In genomic region chr11:81832381-81832780, GRCm38 (mm10) we compare ENCODE assay signal across 14 mouse cellular contexts. TPM values are rescaled to one million over a fixed set of nuclear protein-coding genes. Genes with fewer than 3 reads are reported as not detected.
"Had no signal": no experiment of that assay in that cellular context is flagged by ENCODE, and none has a peak within 500 bp of the region (broad histone marks: within the 10 kb centered on the region; RNA-seq: fewer than 3 reads in every experiment).

No protein-coding gene starts in this region.

- DNase-seq: liver, postnatal 0 days; lung, adult 2 months; lung, postnatal 14 days; lung, postnatal 36 days; right cerebral cortex, postnatal 25 days; right cerebral cortex, postnatal 4 days; spleen, adult 18-20 months; thymus, adult 18-20 months; thymus, postnatal 14 days; thymus, postnatal 4 days had no signal

RNA-seq across cellular contexts. Expression of gene 5530401A14Rik, which starts 28.1 kb away (rescaled TPM):
- total RNA-seq: megakaryocyte progenitor cell, adult 5-6 weeks; midbrain, postnatal 0 days; monocyte, adult 5-6 weeks; neutrophil, adult 5-6 weeks had no signal
